Mouse (Mus musculus) limb, embryonic 11.5 days (tissue): ENCODE data around the gene Fgfr1op2. TPM values are rescaled to one million over a fixed set of nuclear protein-coding genes. Genes with fewer than 3 reads are reported as not detected.

ENCODE experiments used
- ATAC-seq: fragments of 200-750 bp; cut with Nextera tagmentation; 2 replicates; pipeline ENCODE4 v1.8.0; 2017; ENCODE audit warnings: low read depth; ENCODE audit not compliant: insufficient number of reproducible peaks, low FRiP score, low TSS enrichment
- DNase-seq: peaks from one replicate; pipeline ENCODE4 v3.0.0-alpha.2; 2015; ENCODE audit warnings: low spot score
- H3K27ac ChIP-seq: fragments of 300-500 bp; sonication (generic); replicated peaks from 2 replicates; pipeline ENCODE4 v1.5.1; 2014; ENCODE audit warnings: low read depth, mild to moderate bottlenecking, low read length
- H3K27me3 ChIP-seq: fragments of 300-500 bp; sonication (generic); 2 replicates; pipeline ENCODE4 v1.6.1; 2014; ENCODE audit warnings: mild to moderate bottlenecking, low read length, mixed read lengths; ENCODE audit not compliant: control insufficient read depth, insufficient read depth
- H3K36me3 ChIP-seq: fragments of 300-500 bp; sonication (generic); 2 replicates; pipeline ENCODE4 v1.6.1; 2014; ENCODE audit warnings: mild to moderate bottlenecking, low read length, moderate library complexity, mixed read lengths; ENCODE audit not compliant: control insufficient read depth, insufficient read depth
- H3K4me1 ChIP-seq: fragments of 300-500 bp; sonication (generic); 2 replicates; pipeline ENCODE4 v1.6.1; 2014; ENCODE audit warnings: low read length, mixed read lengths; ENCODE audit not compliant: control insufficient read depth, insufficient read depth
- H3K4me2 ChIP-seq: fragments of 300-500 bp; sonication (generic); 2 replicates; pipeline ENCODE4 v1.6.1; 2014; ENCODE audit warnings: low read depth, mild to moderate bottlenecking, moderate library complexity; ENCODE audit not compliant: severe bottlenecking
- H3K4me3 ChIP-seq: fragments of 300-500 bp; sonication (generic); 2 replicates; pipeline ENCODE4 v1.5.1; 2014; ENCODE audit warnings: low read depth, low read length
- H3K9ac ChIP-seq: fragments of 300-500 bp; sonication (generic); 2 replicates; pipeline ENCODE4 v1.6.1; 2014; ENCODE audit warnings: mild to moderate bottlenecking, low read length
- H3K9me3 ChIP-seq: fragments of 300-500 bp; sonication (generic); 2 replicates; pipeline ENCODE4 v1.6.1; 2016; ENCODE audit warnings: low read length; ENCODE audit not compliant: control insufficient read depth
- WGBS: fragments of 180-500 bp; shearing (Covaris S2); extraction: QIAGEN DNeasy Blood & Tissue Kit; methylation state at CpG from one replicate; pipeline ENCODE4 v1.1.7; 2014; 5-methylcytosine and 5-hydroxymethylcytosine counted together
- polyA plus RNA-seq: library from polyadenylated mRNA; unstranded; fragments of >200 nt; fragmentation: Nextera tagmentation; extraction: Ambion mirVana; gene quantifications from 2 replicates; pipeline ENCODE4 v1.2.1, GENCODE M21; 2014

Gene Fgfr1op2
- polyA plus RNA-seq, 1 experiment from 2014 or later, result 92.1 TPM

DNA sequence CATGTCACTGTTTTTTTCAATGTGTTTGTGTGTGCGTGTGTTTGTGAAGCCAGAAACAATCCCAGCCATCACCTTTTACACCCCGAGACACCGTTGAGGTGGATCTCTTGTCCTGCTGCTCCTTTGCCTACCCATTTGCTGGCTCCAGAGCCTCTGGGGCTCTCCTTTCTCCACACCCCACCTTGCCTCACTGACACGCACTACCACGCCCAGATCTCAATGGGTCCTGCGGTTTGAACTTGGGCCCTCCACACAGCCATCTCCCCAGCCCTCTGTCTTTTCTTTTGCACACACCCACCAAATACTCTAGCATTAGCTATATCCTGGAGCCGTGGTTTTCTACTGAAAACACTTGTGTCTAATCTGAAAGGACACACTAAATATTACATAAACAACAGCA lies 34.9 kb downstream of the Fgfr1op2 start:
- H3K36me3 ChIP-seq, result peaks cover 7% of the 10 kb centered on the region; the same call in 1 of the 2 replicates
- no peak overlapping the region for H3K4me3 ChIP-seq
- no peaks in the 10 kb centered on the region for H3K27me3 ChIP-seq
- H3K4me1 ChIP-seq, result no peaks in the 10 kb centered on the region
- no peak overlapping the region for H3K9ac ChIP-seq
- no peak overlapping the region for H3K4me2 ChIP-seq
- ATAC-seq (no peak), DNase-seq (no peak)
- no peak overlapping the region for H3K27ac ChIP-seq
- WGBS, result 95% methylated on average over 7 of the region's 7 CpGs
- H3K9me3 ChIP-seq, result no peaks in the 10 kb centered on the region

DNA sequence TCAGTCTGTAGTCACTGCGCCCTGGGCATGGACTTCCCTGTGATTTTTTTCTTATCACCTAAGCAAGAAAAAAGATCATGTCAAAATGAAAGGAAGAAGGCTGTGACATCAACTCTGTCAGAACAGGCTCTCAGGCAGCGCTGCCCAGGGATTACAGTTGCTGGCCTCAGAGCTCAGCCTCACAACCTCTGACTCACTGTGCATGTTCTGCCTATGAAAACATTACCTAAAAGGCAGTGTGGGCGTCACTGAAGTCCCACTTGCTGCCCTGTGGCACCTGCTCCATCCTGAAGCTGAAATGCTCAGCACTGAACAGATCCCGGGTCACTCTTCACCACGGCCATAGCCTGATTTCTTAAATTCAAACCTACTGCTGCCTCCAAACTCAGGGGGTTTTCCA lies 35.7 kb downstream of the Fgfr1op2 start:
- no peak overlapping the region for H3K27ac ChIP-seq
- 95% methylated on average over 5 of the region's 5 CpGs for WGBS
- H3K4me2 ChIP-seq, result no peak overlapping the region
- H3K9me3 ChIP-seq, result no peaks in the 10 kb centered on the region
- H3K36me3 ChIP-seq, result peaks cover 7% of the 10 kb centered on the region; the same call in 1 of the 2 replicates
- H3K4me1 ChIP-seq, result no peaks in the 10 kb centered on the region
- no peak for DNase-seq
- H3K4me3 ChIP-seq, result no peak overlapping the region
- H3K9ac ChIP-seq, result no peak overlapping the region
- no peaks in the 10 kb centered on the region for H3K27me3 ChIP-seq
- ATAC-seq, result no peak

DNA sequence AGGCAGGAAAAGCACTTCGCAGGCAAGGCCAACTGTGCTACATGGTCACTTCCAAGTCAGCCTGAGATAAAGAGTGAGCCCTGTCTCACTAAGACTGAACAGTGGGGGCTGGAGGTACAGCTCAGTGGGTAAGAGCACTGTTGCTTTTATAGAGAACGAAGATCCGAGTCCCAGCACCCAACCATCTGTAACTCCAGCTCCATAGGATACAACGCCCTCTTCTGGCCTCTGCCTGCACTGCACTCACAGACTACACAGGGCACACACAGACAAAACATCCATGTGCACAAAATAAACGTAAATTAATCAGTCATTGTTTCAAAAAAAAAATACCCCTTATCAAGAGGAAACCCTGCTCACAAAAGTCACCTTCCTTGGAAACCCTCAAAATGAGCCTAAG lies 36.9 kb downstream of the Fgfr1op2 start:
- Histone ChIP-seq H3K9ac (no peak overlapping the region), H3K36me3 (peaks cover 6% of the 10 kb centered on the region), H3K9me3 (no peaks in the 10 kb centered on the region), H3K4me3 (no peak overlapping the region), H3K4me2 (no peak overlapping the region), H3K27me3 (no peaks in the 10 kb centered on the region), H3K27ac (no peak overlapping the region), H3K4me1 (no peaks in the 10 kb centered on the region)
- DNase-seq (no peak), ATAC-seq (no peak)
- 92% methylated on average over 5 of the region's 5 CpGs for WGBS

DNA sequence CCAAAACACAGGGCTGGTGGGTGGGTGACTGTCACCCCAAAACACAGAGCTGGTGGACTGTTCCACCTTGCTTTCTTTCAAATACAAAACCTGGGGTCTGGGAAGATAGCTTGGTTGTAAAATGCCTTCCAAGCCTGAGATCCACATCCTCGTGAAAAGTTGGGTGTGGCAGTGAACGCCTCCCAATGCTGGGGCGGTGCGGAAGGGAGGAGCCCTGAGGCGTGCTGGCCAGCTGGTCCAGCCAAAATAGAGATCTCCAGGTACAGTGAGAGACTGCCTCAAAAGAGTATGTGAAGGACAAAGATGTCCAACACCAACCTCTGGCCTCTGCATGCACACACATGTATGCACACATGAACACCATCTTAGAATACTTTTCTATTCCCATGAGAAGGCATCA lies 37.5 kb downstream of the Fgfr1op2 start:
- no peak for DNase-seq
- 90% methylated on average over 5 of the region's 5 CpGs for WGBS

DNA sequence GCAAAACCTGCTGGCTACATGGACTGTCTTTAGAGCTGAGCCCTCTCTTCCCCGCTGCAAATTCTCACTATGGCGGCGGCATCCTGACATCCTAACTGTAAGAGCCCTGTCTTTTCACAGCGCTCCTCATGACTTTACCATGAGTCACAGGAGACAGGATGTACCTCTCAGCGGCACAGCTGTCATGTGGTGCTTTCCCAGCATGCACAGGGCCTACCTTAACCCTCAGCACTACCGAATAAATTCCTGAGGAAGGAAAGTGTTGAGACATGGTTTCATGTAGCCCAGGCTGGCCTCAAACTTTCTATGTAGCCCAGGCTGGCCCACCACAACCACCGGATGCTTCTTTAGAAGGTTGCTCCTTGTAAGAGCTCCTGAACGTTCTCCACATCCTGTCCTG lies 38.9 kb downstream of the Fgfr1op2 start:
- Histone ChIP-seq H3K9ac (no peak overlapping the region), H3K36me3 (peaks cover 2% of the 10 kb centered on the region; the same call in 1 of the 2 replicates), H3K27ac (no peak overlapping the region), H3K4me1 (no peaks in the 10 kb centered on the region), H3K27me3 (no peaks in the 10 kb centered on the region), H3K9me3 (no peaks in the 10 kb centered on the region), H3K4me2 (no peak overlapping the region), H3K4me3 (no peak overlapping the region)
- DNase-seq (no peak), ATAC-seq (no peak)
- WGBS, result 90% methylated on average over 8 of the region's 8 CpGs

More for the DNA sequence above, 37.5 kb downstream of the Fgfr1op2 start:
- peaks cover 5% of the 10 kb centered on the region for H3K36me3 ChIP-seq
- no peak for ATAC-seq
- no peaks in the 10 kb centered on the region for H3K4me1 ChIP-seq
- no peak overlapping the region for H3K27ac ChIP-seq
- no peaks in the 10 kb centered on the region for H3K9me3 ChIP-seq
- no peak overlapping the region for H3K9ac ChIP-seq
- H3K4me3 ChIP-seq, result no peak overlapping the region
- H3K4me2 ChIP-seq, result no peak overlapping the region
- no peaks in the 10 kb centered on the region for H3K27me3 ChIP-seq

DNA sequence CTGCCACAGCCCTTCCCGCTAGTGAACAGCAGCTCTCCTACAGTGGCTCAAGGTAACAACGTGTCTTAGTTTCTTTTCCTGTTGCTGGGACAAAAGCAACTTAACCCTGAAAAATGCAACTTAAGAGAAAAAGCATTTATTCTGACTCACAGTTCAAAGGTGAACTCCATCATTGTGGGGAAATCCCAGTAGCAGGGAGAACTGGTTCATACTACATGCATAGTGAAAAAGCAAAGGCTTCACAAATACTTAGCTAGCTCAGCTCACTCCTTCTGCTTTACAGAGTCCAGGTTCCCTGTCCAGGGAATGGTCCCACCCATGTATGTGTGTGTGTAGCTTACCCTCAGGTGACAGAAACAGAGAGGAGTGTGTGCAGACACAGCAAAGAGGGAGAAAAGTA lies 39.7 kb downstream of the Fgfr1op2 start:
- ATAC-seq (no peak), DNase-seq (no peak)
- Histone ChIP-seq H3K4me1 (no peaks in the 10 kb centered on the region), H3K4me3 (no peak overlapping the region), H3K4me2 (no peak overlapping the region), H3K27ac (no peak overlapping the region), H3K27me3 (no peaks in the 10 kb centered on the region), H3K36me3 (peaks cover 2% of the 10 kb centered on the region; the same call in 1 of the 2 replicates), H3K9me3 (no peaks in the 10 kb centered on the region), H3K9ac (no peak overlapping the region)
- 92% methylated on average over 2 of the region's 2 CpGs for WGBS

DNA sequence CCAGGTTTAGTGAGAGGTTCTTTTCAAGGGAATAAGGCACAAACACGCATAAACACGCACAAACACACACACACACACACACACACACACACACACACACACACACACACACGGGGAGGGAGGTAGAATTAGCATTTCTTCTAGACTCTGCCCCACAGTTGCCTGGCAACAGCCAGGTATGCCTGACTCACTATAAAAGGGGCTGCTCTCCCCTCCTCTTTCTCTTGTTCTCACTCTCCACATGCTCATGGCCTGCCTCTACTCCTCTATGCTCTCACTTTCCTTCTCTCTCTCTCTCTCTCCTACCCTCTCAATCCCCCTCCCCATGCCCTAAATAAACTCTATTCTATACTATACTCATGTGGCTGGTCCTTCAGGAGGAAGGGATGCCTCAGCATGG lies 51.1 kb downstream of the Fgfr1op2 start:
- no peaks in the 10 kb centered on the region for H3K9me3 ChIP-seq
- H3K4me2 ChIP-seq, result no peak overlapping the region
- 0 out of 2 replicates have a peak, but pooled peaks cover 2% of the 10 kb centered on the region for H3K36me3 ChIP-seq
- H3K9ac ChIP-seq, result no peak overlapping the region
- ATAC-seq, result no peak
- no peak for DNase-seq
- H3K27me3 ChIP-seq, result no peaks in the 10 kb centered on the region
- no peak overlapping the region for H3K4me3 ChIP-seq
- WGBS, result 82% methylated on average over 3 of the region's 3 CpGs
- H3K27ac ChIP-seq, result no peak overlapping the region
- peaks cover 3% of the 10 kb centered on the region; the same call in 1 of the 2 replicates for H3K4me1 ChIP-seq

DNA sequence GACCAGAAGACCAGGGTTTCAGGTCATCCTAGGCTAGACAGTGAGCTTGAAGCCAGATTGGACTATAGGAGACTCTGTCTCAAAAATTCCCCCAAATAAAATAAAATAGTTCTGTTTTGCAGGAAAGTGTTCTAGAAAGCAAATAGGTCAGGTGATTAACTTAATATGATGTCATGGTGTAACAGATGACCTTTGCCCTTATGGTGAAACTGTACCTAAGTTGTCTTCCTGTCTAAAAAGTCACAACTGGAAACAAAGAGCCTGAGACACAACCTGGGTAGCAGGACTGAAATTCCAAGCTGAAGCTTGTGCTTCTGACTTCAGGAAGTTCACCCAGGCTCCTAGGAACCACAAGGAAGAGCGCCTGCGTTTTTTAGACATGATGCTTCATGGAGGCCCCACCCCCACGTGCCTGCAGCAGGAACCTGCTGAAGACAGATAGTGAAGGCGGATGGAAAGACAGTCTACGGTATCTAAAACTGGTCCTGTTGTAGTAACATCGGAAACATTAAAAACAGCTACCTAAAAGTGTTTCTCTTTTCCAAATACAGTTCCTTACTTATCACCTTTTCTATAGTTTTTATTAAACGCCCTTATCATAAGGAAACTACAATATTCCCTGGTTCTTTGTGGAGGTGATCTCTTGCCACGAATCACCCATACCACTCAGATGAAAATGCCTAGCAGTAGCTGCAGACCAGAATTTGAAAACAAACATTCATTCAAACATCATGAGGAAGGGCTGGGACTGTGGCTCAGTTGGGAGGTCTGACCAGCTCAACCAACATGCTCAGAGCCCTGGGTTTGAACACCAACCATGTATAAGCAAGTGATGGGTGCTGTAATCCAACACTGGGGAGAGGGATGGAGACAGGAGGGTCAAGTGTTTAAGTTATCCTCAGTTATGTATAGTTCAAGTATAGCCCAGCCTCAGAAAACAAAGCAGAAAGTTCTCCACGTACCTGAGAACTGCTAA lies 53.1 kb downstream of the Fgfr1op2 start:
- H3K4me2 ChIP-seq, result no peak overlapping the region
- 86% methylated on average over 9 of the region's 9 CpGs for WGBS
- ATAC-seq, result no peak

More for the DNA sequence above, 53.1 kb downstream of the Fgfr1op2 start:
- Histone ChIP-seq H3K27me3 (no peaks in the 10 kb centered on the region), H3K9me3 (no peaks in the 10 kb centered on the region), H3K4me1 (peaks cover 8% of the 10 kb centered on the region; the same call in 1 of the 2 replicates), H3K4me3 (no peak overlapping the region), H3K9ac (no peak overlapping the region), H3K27ac (no peak overlapping the region), H3K36me3 (no peaks in the 10 kb centered on the region)
- DNase-seq, result no peak
